Mouse (Mus musculus): ENCODE measurements at regions not wholly inside any gene's neighbourhood (a gene's known extent, or its start where the extent isn't known, plus 50 kb on each side); places are given as distances from the start of the nearest gene placed in this dataset.

GRCm38 (mm10) chr5:46186908-46187307 is 329.5 kb upstream of the Lcorl start:
- TF ChIP-seq CTCF (IDR thresholded peaks at IDR 0.05; ENCODE audit: low read depth, low read length) (no peak), POLR2A (IDR thresholded peaks at IDR 0.05; ENCODE audit: borderline replicate concordance, low read depth, low read length) (no peak)

Measured in bone marrow macrophage, adult 2 months (primary cell).